Mouse (Mus musculus) small intestine, adult 2 months (tissue): ENCODE data around the gene Prap1.

ENCODE experiments used
- CTCF ChIP-seq: fragments of 200-500 bp; IDR thresholded peaks from 2 replicates; pipeline ENCODE4 v1.5.1; 2012; ENCODE audit warnings: low read depth, mild to moderate bottlenecking, control low read depth, inconsistent platforms, low read length, moderate library complexity, mixed read lengths; ENCODE audit not compliant: insufficient replicate concordance, insufficient read length; ENCODE audit errors: extremely low read depth
- POLR2A ChIP-seq: fragments of 200-500 bp; IDR thresholded peaks from 2 replicates; pipeline ENCODE4 v1.6.1; 2012; ENCODE audit warnings: low read depth, mild to moderate bottlenecking, control low read depth, inconsistent platforms, low read length, moderate library complexity

GRCm38 (mm10) chr7:140116329-140117054, 23.3 kb downstream of the Prap1 start, which contains the start of gene Echs1:
- TF ChIP-seq CTCF, result no peak
- TF ChIP-seq POLR2A, result peak; percentile 85
